Mouse (Mus musculus) liver, embryonic 11.5 days (tissue): ENCODE data around the gene Sars. TPM values are rescaled to one million over a fixed set of nuclear protein-coding genes. Genes with fewer than 3 reads are reported as not detected.
A peak's percentile ranks its signal among the peaks of the same experiment; 100 is the strongest.

ENCODE experiments used
- ATAC-seq: fragments of 200-750 bp; cut with Nextera tagmentation; replicated peaks from 2 replicates; pipeline ENCODE4 v1.8.0; 2017; ENCODE audit warnings: moderate number of reproducible peaks, mild to moderate bottlenecking, moderate TSS enrichment, moderate library complexity; ENCODE audit not compliant: low FRiP score
- DNase-seq: peaks from one replicate; pipeline ENCODE4 v3.0.0-alpha.2; 2017; ENCODE audit warnings: low spot score
- H3K27ac ChIP-seq: fragments of 300-500 bp; sonication (generic); 2 replicates; pipeline ENCODE4 v1.5.1; 2014; ENCODE audit warnings: mild to moderate bottlenecking, low read depth, low read length, control low read depth
- H3K27me3 ChIP-seq: fragments of 300-500 bp; sonication (generic); replicated peaks from 2 replicates; pipeline ENCODE4 v1.6.1; 2014; ENCODE audit warnings: low read length, mixed read lengths; ENCODE audit not compliant: control insufficient read depth, insufficient read depth
- H3K36me3 ChIP-seq: fragments of 300-500 bp; sonication (generic); 2 replicates; pipeline ENCODE4 v1.6.1; 2014; ENCODE audit warnings: mild to moderate bottlenecking, low read length, moderate library complexity, mixed read lengths; ENCODE audit not compliant: control insufficient read depth, insufficient read depth
- H3K4me1 ChIP-seq: fragments of 300-500 bp; sonication (generic); replicated peaks from 2 replicates; pipeline ENCODE4 v1.6.1; 2014; ENCODE audit warnings: low read length, mixed read lengths; ENCODE audit not compliant: control insufficient read depth, insufficient read depth
- H3K4me2 ChIP-seq: fragments of 300-500 bp; sonication (generic); 2 replicates; pipeline ENCODE4 v1.6.1; 2014; ENCODE audit warnings: mild to moderate bottlenecking, control low read depth, moderate library complexity
- H3K4me3 ChIP-seq: fragments of 300-500 bp; sonication (generic); 2 replicates; pipeline ENCODE4 v1.5.1; 2014; ENCODE audit warnings: low read depth, low read length, control low read depth
- H3K9ac ChIP-seq: fragments of 300-500 bp; sonication (generic); 2 replicates; pipeline ENCODE4 v1.6.1; 2014; ENCODE audit warnings: low read depth, low read length, control low read depth
- H3K9me3 ChIP-seq: fragments of 300-500 bp; sonication (generic); 2 replicates; pipeline ENCODE4 v1.6.1; 2016; ENCODE audit warnings: low read length, inconsistent platforms, mixed read lengths; ENCODE audit not compliant: control insufficient read depth
- WGBS: fragments of 180-500 bp; shearing (Covaris S2); extraction: QIAGEN DNeasy Blood & Tissue Kit; methylation state at CpG from one replicate; pipeline ENCODE4 v1.1.7; 2014; 5-methylcytosine and 5-hydroxymethylcytosine counted together
- polyA plus RNA-seq: library from polyadenylated mRNA; unstranded; fragments of >200 nt; fragmentation: Nextera tagmentation; extraction: Ambion mirVana; gene quantifications from 2 replicates; pipeline ENCODE4 v1.2.1, GENCODE M21; 2014

Sars gene
- polyA plus RNA-seq, 1 experiment from 2014 or later: 194 TPM

- Histone ChIP-seq H3K4me1 (peaks cover 13% of the 10 kb centered on the region), H3K4me2 (0 out of 2 replicates have a peak overlapping the region, but pooled peaks have one; percentile 25), H3K36me3 (no peaks in the 10 kb centered on the region), H3K9ac (no peak overlapping the region), H3K27ac (no peak overlapping the region), H3K9me3 (no peaks in the 10 kb centered on the region), H3K4me3 (no peak overlapping the region), H3K27me3 (no peaks in the 10 kb centered on the region; the same call in 1 of the 2 replicates)
- WGBS: 34% methylated on average over 10 of the region's 10 CpGs
- DNase-seq (no peak), ATAC-seq (no peak)
Observed at GRCm38 (mm10) chr3:108392299-108392698, 52.7 kb downstream of the Sars start.

GRCm38 (mm10) chr3:108389111-108389545 lies 55.9 kb downstream of the Sars start:
- ATAC-seq (peak; percentile 82), DNase-seq (peak; percentile 90)
- no peak overlapping the region for H3K4me3 ChIP-seq
- 0 out of 2 replicates have a peak overlapping the region, but pooled peaks have one; percentile 18 for H3K4me2 ChIP-seq
- H3K36me3 ChIP-seq: peaks cover 4% of the 10 kb centered on the region
- H3K27me3 ChIP-seq: no peaks in the 10 kb centered on the region; the same call in 1 of the 2 replicates
- WGBS: 0% methylated on average over 5 of the region's 5 CpGs
- H3K4me1 ChIP-seq: peaks cover 18% of the 10 kb centered on the region
- no peak overlapping the region for H3K27ac ChIP-seq
- no peak overlapping the region for H3K9ac ChIP-seq
- H3K9me3 ChIP-seq: no peaks in the 10 kb centered on the region

GRCm38 (mm10) chr3:108386186-108386585 lies 58.8 kb downstream of the Sars start:
- Histone ChIP-seq H3K9ac (no peak overlapping the region), H3K36me3 (peaks cover 4% of the 10 kb centered on the region), H3K27me3 (no peaks in the 10 kb centered on the region), H3K9me3 (no peaks in the 10 kb centered on the region), H3K4me3 (no peak overlapping the region), H3K4me2 (no peak overlapping the region), H3K4me1 (peaks cover 15% of the 10 kb centered on the region), H3K27ac (no peak overlapping the region)
- 95% methylated on average over 10 of the region's 10 CpGs for WGBS
- ATAC-seq (no peak), DNase-seq (no peak)

DNA sequence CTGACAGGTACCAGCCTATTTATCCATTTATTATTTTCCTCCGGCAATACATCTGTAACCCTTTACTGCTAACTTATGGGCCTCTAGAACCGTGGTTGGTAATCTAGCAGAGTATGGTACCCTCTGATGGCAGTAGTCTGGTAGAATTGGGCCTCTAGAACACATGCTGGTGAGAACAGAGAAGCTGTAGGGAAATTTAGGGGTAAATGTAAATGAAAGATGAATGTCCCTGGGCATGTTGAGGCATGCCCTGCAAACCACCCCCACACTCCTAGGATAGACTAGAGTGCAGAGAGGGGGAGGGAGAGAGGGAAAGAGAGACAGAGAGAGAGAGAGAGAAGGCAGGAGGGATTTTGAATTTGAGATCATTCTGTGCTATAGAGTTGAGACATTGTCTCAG lies 60.6 kb downstream of the Sars start:
- no peak overlapping the region for H3K27ac ChIP-seq
- peak overlapping the region; percentile 86 for H3K4me2 ChIP-seq
- H3K36me3 ChIP-seq: peaks cover 4% of the 10 kb centered on the region
- no peaks in the 10 kb centered on the region for H3K27me3 ChIP-seq
- ATAC-seq (no peak), DNase-seq (no peak)
- WGBS: 52% methylated on average over 2 of the region's 2 CpGs
- H3K9ac ChIP-seq: peak overlapping the region; percentile 69
- peaks cover 17% of the 10 kb centered on the region for H3K4me1 ChIP-seq
- H3K9me3 ChIP-seq: no peaks in the 10 kb centered on the region
- H3K4me3 ChIP-seq: peak overlapping the region; percentile 55

DNA sequence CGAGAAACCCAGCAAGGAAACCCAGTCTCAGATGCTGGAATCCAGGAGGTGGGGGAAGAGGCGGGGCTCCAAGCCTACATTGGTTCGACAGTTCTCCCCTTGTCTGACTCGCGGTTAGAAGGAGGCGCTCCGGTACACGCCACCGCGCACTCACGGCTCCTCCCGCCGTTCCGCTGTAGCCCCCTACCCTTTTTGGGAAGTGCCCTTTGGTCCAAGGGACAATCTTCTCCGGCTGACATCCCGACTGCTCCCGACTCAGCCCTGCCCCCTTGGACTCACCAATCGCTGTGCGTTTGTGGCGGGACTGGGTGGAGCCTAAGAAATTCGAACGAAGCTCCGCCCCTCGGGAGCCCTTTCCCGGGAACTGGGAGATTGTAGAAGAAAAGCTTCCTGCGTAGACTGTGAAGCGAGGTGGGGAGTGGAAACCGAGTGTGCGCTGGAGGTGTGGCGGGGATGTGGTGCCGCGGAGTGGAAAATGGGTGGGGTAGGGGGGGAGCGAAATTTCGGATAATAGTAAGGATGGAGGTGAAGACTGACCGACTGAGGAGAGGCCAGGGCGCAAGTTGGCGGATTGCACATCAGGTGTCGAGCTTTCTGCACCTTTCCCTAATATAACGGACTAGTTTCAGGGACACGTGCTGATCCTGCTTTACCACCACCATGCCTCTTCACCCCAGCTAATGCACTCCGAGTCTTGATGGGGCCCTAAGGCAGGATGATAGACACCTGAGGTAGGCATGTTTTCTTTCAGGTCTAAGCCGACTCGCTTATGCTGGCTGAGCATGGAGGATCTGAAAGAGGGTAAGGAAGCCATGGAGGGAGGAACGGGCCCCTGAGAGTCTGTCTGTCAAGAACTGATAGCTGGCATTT lies 61.3 kb downstream of the Sars start, which contains the start of gene Psrc1:
Gene Psrc1 (plus strand): TSS at position 355 of the 870 bp plus-strand sequence.
- WGBS: 1% methylated on average over 44 of the region's 44 CpGs
- DNase-seq: peak; percentile 87

DNA sequence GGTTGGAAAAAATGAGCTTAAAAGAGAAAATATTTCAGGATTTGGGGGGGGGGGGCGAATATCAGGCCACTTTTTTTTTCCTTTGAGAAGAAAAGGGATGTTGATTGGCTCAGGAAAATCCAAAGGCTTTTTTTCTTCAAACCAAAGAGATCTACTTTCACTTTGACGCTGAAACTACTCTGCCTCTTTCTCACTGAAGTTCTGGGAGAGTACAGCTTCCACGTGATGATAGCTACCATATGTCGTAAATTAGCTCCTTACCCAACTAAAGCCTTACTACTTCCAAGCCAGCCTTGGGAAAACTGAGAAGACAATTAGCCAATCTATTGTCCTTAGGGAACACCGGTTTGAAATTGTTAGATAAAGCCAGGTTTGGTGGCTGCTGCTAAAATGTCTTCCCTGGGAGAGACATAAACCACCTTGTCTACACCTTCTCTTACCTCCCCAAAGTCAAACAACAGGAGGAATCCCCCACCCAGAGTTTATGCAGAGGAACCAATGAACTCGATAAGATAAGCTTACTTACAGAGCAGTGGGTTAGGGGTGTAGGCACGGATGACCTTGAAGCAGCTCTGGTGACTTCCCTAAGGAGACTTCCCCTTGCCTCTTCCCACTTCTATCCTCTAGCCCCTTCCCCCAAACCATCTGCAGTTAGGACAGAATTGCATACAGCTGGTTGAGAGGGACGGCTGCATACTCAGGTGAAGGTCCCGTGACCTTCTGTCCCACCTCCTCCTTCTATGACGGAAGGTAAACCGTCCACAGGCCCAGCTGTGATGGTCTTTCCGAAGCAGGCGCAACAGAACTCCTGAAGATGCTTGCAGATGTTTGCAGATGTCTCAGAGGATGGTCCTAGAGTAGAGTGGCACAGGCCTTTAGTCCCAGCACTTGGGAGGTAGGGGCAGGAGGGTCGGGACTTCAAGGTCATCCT lies 62.8 kb downstream of the Sars start:
- DNase-seq (no peak), ATAC-seq (no peak)
- peak overlapping the region; percentile 55; the same call in 1 of the 2 replicates for H3K4me3 ChIP-seq
- peak overlapping the region; percentile 35; the same call in 1 of the 2 replicates for H3K9ac ChIP-seq
- H3K4me1 ChIP-seq: peaks cover 22% of the 10 kb centered on the region
- peak overlapping the region; percentile 86 for H3K4me2 ChIP-seq
- H3K27ac ChIP-seq: no peak overlapping the region
- no peaks in the 10 kb centered on the region for H3K27me3 ChIP-seq
- WGBS: 42% methylated on average over 14 of the region's 14 CpGs
- no peaks in the 10 kb centered on the region for H3K9me3 ChIP-seq
- peaks cover 4% of the 10 kb centered on the region for H3K36me3 ChIP-seq

More for the DNA sequence above, 61.3 kb downstream of the Sars start, which contains the start of gene Psrc1:
- peaks cover 22% of the 10 kb centered on the region for H3K4me1 ChIP-seq
- H3K4me2 ChIP-seq: peak within 1 kb of the TSS; percentile 86
- peak within 1 kb of the TSS; percentile 55 for H3K4me3 ChIP-seq
- H3K27me3 ChIP-seq: no peaks in the 10 kb centered on the region
- 0 out of 2 replicates have a peak within 1 kb of the TSS, but pooled peaks have one; percentile 22 for H3K27ac ChIP-seq
- H3K9ac ChIP-seq: peak within 1 kb of the TSS; percentile 69
- H3K9me3 ChIP-seq: no peaks in the 10 kb centered on the region
- ATAC-seq: peak; percentile 86
- peaks cover 4% of the 10 kb centered on the region for H3K36me3 ChIP-seq

GRCm38 (mm10) chr3:108380695-108381094 lies 64.3 kb downstream of the Sars start:
- H3K4me2 ChIP-seq: no peak overlapping the region
- H3K27me3 ChIP-seq: no peaks in the 10 kb centered on the region
- H3K36me3 ChIP-seq: no peaks in the 10 kb centered on the region
- ATAC-seq (no peak), DNase-seq (no peak)
- no peaks in the 10 kb centered on the region for H3K9me3 ChIP-seq
- peaks cover 22% of the 10 kb centered on the region for H3K4me1 ChIP-seq
- H3K27ac ChIP-seq: no peak overlapping the region
- no peak overlapping the region for H3K4me3 ChIP-seq
- no peak overlapping the region for H3K9ac ChIP-seq
- WGBS: 75% methylated on average over 6 of the region's 6 CpGs
